Mouse (Mus musculus) thymus, adult 18-20 months (tissue): ENCODE results near the gene Phf13.

ENCODE experiments used
- DNase-seq, 2 experiments: peaks; one replicate each; pipeline ENCODE4 v3.0.0; 2022; ENCODE audit warnings: mixed read lengths in 2 of 2

Phf13 gene

GRCm38 (mm10) chr4:152012109-152012508, 16.1 kb upstream of the Phf13 start:
- no peak for DNase-seq

DNA sequence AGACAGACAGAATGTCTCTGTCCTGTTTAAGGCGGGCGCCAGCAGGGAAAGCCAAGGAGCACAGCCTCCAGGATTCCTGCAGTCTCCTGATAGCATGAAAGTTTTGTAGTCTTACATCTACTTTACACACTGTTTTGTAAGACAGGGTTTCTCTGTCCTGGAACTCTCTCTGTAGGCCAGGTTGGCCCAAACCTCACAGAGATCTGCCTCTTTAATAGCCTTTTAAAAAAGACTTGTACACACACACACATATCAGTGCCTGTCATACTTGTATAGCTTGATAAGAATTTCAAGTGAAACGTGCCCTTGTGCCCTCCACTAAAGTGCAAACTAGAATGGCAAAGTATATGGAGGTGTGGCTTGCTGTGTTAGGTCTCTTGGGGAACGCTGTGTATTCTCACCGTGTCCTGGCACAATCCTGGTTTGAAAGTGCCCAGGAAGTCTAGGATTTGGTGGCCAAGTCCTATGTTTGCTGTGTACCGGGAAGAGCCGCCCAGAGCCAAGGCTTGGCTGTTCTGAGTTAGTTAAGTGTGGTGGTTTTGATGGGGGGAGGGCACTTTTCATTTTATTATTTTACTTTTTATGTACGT, 15.2 kb upstream of the Phf13 start:
- no peak for DNase-seq

GRCm38 (mm10) chr4:152010707-152011134, 14.7 kb upstream of the Phf13 start:
- no peak for DNase-seq

DNA sequence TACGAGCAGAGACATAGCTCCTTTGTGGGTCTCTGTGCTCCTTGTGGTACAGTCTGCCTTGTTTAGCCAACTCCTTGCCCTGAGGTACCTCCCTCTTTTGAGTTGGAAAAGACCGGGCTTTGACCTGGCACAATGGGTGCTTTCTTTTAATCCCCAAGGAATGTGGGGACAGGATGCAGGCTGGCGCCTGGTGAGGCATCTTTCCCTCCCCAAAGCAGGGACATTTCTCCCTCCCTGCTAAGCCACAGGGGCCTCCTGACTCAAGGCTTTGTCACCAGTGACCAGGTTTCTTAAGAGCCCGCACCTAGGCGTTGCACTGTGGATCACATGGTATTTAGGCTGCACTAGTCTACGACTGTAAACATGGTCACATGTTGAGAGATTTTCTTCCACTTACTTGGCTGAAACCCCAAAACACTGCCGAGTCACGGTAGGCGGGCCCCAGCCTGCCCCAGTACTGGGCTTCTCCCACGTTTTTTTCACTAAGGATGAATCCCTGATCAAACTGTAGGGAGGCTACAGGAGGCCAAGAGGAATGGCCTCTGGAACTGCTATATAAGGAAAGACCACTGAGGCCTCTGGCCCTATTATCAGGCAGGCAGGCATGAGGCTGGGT, 14.1 kb upstream of the Phf13 start:
- no peak for DNase-seq

DNA sequence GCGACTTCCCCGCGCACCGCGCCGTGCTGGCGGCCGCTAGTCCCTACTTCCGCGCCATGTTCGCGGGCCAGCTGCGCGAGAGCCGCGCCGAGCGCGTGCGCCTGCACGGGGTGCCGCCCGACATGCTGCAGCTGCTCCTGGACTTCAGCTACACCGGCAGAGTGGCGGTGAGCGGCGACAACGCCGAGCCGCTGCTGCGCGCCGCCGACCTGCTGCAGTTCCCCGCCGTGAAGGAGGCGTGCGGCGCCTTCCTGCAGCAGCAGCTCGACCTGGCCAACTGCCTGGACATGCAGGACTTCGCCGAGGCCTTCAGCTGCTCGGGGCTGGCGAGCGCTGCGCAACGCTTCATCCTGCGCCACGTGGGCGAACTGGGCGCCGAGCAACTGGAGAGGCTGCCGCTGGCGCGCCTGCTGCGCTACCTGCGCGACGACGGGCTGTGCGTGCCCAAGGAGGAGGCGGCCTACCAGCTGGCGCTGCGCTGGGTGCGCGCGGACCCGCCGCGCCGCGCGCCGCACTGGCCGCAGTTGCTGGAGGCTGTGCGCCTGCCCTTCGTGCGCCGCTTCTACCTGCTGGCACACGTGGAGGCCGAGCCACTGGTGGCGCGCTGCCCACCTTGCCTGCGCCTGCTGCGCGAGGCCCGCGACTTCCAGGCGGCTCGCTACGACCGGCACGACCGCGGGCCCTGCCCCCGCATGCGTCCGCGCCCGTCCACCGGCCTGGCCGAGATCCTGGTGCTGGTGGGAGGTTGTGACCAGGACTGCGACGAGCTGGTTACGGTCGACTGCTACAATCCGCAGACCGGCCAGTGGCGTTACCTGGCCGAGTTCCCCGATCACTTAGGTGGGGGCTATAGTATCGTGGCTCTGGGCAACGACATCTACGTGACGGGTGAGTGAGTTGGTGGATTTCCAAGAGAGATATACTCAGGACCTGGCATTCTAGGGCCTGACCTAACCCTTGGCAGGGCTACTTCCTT, 13.3 kb upstream of the Phf13 start:
- DNase-seq, result peak; percentile 36 to 40

DNA sequence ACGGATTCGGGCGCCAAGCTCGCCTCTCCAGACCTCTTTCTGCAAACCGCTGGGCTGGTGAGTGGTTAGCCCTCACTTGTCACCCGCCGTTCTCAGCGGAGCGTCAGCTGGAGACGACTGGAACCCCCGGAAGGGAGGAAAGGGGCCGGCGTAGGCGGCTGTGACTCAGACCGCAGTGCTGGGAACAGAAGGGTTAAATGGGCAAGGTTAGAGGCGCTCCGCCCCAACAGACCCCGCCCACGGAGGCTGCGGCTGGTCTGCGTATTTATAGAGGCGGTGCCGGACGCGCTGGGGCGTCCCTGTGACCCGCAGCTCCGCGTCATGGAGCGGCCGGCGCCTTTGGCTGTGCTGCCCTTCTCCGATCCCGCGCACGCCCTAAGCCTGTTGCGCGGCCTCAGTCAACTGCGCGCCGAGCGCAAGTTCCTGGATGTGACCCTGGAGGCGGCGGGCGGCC, 12.6 kb upstream of the Phf13 start, which contains the start of gene Klhl21:
Gene Klhl21 (plus strand): TSS at position 182 of the 454 bp plus-strand sequence.
- peak; percentile 87 to 89 for DNase-seq

DNA sequence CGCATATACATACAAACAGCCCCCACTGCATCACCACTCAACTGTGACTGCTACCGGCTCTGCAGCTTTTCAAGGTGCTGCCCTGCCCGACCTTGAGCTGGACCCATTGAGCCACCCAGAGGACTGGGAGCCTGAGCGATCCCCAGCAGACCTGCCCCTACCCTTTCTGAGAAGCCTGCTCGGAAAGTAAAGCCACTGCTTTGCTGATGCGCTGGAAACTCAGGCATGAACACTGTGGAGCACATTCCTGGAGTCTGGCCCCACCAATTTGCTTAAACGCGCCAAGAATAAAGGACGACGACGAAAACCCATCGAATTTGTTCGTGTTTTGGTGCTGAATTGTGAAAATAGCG, 12.1 kb upstream of the Phf13 start:
- no peak for DNase-seq

GRCm38 (mm10) chr4:152007481-152008147, 11.6 kb upstream of the Phf13 start:
- no peak for DNase-seq

DNA sequence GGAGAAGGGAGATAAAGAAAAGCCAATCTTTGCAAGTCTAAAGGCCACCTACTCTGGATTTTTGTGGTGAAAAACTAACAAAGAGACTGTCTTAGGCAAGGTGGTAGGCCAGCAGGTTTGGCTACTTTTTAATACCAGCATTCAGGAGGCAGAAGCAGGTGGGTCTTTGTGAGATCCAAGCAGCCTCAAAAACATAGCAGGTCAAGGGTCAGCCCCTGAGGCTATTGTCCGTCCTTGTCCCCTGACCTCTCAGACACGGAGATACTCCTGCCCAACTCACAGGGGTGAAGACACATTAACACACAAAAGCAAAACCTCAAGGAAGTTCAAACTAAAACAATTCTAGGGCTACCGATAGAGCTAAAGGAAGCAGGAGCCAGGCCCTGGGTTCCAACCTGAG, 10.8 kb upstream of the Phf13 start:
- no peak for DNase-seq

- DNase-seq, result no peak
These were observed 10.1 kb upstream of the Phf13 start for GRCm38 (mm10) chr4:152006137-152006536.

GRCm38 (mm10) chr4:152002063-152002462, 6.0 kb upstream of the Phf13 start:
- DNase-seq, result no peak

GRCm38 (mm10) chr4:152001335-152001734, 5.3 kb upstream of the Phf13 start:
- no peak for DNase-seq

GRCm38 (mm10) chr4:152000906-152001305, 4.8 kb upstream of the Phf13 start:
- no peak for DNase-seq

GRCm38 (mm10) chr4:151999481-151999880, 3.4 kb upstream of the Phf13 start:
- no peak for DNase-seq

DNA sequence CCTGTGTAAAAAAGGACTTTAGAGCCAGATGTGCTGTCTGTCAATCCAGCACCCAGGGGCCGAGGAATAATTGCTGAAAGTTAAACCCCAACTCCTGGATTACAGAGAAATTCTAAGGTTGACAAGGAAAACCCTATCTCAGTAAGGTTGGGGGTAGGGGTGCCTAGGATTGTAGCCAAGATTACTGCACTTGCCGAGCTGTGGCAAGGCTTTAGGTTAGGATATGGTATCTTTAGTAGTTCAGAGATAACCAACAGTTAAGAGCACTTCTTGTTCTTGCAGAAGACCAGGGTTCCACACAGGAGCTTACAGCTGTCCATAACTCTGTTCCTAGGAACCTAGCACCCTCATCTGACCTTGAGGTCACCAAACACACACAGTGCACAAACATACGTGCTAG, 1.6 kb upstream of the Phf13 start:
- no peak for DNase-seq

DNA sequence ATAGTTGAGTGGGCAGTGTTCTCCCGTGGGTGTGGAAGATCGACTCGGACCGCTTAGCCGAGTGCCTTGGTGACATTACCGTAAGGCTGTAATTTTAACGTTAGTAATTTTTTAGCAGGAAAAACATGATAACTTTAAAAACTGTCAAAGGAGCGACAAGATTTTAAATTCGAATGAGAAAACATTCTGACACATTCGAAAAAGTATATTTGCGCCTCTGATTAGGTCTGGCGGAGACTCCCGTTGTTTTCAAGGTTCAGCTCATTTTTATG, 829 bp upstream of the Phf13 start:
- DNase-seq, result no peak

GRCm38 (mm10) chr4:151995371-151996172, 486 bp downstream of the Phf13 start:
- DNase-seq, result no peak

DNA sequence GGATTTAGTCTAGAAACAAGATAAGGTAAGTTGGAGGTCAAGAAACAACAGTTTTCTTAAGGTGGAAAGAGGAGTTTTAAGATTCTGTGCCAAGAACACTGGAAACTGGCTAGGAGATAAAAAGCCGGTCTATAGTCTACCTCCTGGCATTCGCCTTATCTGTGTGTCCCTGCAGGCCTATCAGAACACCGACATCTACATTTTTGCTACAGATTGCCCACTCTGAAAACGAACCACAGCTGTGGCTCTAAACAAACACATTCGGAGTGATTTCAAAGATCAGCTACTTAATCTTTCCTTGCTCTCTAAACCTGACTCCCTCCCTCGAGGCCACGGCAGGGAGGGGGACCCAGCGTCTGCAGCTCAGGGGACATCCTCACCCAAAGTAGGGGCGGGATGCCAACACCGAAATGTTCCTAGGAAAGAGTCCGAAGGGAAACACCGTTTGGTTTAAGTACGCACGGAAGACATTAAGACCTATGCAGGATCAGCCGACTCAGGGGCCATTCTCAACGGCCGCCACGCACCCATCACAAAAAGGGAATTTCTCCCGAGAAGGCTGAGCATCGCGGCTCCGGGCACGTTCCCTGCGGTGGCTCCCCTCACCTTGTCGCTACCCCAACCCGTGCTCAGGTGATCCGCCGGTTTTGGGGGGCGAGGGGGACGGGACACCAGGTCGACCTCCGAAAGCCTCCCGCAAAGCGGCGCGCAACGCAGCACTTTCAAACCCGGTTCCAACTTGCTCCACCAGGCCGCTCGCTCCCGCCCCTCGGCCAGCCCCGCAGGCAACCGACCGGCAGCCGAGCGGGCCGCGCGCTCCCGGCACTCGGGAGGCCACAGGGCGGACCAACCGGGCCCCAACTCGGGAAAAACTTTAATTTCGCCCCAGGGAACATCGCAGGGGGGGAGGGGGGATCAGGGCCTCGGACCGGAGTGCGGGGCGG, 1.6 kb downstream of the Phf13 start:
- no peak for DNase-seq

GRCm38 (mm10) chr4:151993035-151993434, 3.0 kb downstream of the Phf13 start:
- DNase-seq, result no peak

DNA sequence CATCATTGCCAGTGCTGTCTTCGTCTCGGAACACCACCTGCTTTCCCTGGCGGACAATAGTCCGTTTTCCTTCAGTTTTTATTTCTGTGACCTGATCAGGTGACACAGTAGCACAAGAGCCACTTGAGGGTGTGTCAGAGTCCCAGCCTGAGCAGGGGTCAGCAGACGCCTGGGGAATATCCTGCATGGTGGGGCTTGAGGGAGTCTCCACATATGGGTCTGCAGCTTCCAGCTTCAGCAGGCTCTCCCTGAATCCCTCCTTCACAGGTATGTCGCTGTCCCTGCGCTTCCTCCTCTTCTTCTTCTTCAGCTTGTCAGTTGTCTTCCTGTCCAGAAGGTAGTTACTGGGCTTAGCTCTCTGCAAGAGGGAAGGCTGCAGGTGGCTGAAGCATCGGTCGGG, 4.0 kb downstream of the Phf13 start:
- no peak for DNase-seq

DNA sequence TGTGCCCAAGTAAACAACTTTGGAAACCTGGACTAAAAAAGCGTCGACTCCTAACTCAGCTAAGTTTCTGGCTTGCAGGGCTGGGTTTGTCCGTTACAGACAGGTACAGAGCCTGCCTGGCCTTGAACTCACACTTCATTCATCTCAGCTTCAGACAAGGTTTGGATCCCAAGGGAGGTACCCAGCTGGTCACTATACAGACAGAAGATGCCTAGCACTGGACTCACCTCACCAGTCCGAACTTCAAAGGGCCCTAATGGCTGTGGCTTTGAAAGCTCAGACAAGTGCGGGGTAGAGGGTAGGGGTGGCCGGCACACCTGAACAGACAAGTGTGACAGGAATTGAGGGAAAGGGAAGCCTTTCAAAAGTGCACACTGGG, 7.0 kb downstream of the Phf13 start:
- no peak for DNase-seq
